Mouse (Mus musculus): ENCODE results near the gene Fam71d.

The Fam71d gene

DNA sequence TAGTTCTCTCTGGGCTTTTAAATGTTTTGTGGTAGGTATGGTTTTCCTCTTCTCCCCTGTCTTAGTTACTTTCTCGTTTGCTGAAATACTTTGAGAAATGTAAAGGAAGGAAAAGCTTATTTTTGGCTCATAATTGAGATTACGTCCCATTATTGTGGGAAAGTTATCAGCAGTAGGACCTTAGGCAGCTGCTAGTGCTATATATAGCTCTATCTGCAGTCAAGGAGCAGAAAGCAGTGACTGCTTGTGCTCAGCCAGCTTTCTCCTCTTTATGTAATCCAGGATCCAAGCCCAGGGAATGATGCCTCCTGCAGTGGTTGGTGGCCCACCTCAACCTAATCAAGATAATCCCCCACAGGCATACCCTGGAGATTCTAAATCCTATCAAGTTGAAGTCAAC lies 81.9 kb downstream of the Fam71d start:
- DNase-seq (ENCODE audit: low read depth, low spot score): no peak

DNA sequence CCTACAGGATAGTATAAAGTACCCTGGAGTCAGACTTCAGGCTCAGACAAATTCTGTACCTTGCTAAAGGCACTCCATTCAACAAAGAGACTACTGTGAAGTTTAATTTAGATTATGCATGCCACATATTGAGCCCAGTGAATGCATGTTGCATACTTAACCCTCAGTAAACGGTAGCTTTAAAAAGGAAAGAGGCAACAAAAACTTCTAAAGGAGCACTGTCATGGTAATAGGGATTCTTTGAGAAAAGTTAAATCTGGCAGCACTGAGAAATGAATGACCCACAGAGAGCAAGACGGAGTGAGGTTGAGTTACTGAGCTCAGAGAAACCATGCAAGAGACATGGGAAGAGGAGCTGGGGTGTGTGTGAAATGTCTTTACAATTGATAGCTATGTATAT lies 86.6 kb downstream of the Fam71d start:
- peak; percentile 51 for DNase-seq (ENCODE audit: low read depth, low spot score)

DNA sequence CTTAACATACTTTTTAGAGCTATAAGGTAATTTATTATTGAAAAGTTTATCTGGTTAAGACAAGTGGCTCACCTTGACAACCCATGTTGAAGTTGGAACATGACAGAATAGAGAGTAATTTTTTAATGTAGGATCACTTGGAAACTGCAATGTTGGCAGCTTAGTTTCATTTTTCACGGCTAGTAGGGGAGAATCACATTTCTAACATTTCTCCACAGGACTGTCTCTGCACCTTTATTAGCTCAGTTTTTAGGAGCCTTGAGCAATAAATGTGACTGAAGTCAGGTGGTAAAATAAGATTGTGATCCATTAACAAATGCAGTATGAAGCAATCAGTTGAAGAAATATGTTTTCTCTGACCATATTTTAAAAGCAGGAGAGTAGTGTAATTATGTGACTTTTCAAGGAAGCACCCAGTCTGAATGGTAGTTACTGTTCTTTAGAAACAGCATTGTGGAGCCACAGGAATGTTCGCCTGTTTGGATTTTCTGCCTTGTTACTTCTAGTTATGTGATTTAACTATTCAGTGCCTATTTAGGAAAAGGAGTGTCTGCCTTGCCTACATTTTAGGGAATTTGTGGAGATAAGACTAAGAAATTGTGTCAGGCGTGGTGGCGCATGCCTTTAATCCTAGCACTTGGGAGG lies 87.2 kb downstream of the Fam71d start:
- DNase-seq (ENCODE audit: low read depth, low spot score): no peak
